Mouse (Mus musculus) forebrain, embryonic 11.5 days (tissue): ENCODE results near the gene Magi1. TPM values are rescaled to one million over a fixed set of nuclear protein-coding genes. Genes with fewer than 3 reads are reported as not detected.

Source experiments
- ATAC-seq: fragments of 200-750 bp; cut with Nextera tagmentation; replicated peaks from 2 replicates; pipeline ENCODE4 v1.8.0; 2017; ENCODE audit warnings: moderate TSS enrichment; ENCODE audit not compliant: low FRiP score
- DNase-seq: peaks from one replicate; pipeline ENCODE4 v3.0.0-alpha.2; 2017; ENCODE audit warnings: low spot score
- H3K27ac ChIP-seq: fragments of 300-500 bp; sonication (generic); 2 replicates; pipeline ENCODE4 v1.5.1; 2014; ENCODE audit warnings: low read depth, low read length
- H3K27me3 ChIP-seq: fragments of 300-500 bp; sonication (generic); 2 replicates; pipeline ENCODE4 v1.6.1; 2014; ENCODE audit warnings: mild to moderate bottlenecking, low read length, mixed read lengths; ENCODE audit not compliant: control insufficient read depth, insufficient read depth
- H3K36me3 ChIP-seq: fragments of 300-500 bp; sonication (generic); 2 replicates; pipeline ENCODE4 v1.6.1; 2014; ENCODE audit warnings: mild to moderate bottlenecking, low read length, moderate library complexity, mixed read lengths; ENCODE audit not compliant: control insufficient read depth, insufficient read depth
- H3K4me1 ChIP-seq: fragments of 300-500 bp; sonication (generic); replicated peaks from 2 replicates; pipeline ENCODE4 v1.6.1; 2014; ENCODE audit warnings: low read length, mixed read lengths; ENCODE audit not compliant: control insufficient read depth, insufficient read depth
- H3K4me2 ChIP-seq: fragments of 300-500 bp; sonication (generic); 2 replicates; pipeline ENCODE4 v1.6.1; 2014; ENCODE audit warnings: low read depth, mild to moderate bottlenecking, low read length, moderate library complexity, mixed read lengths; ENCODE audit not compliant: severe bottlenecking
- H3K4me3 ChIP-seq: fragments of 300-500 bp; sonication (generic); 2 replicates; pipeline ENCODE4 v1.5.1; 2014; ENCODE audit warnings: low read depth, low read length
- H3K9ac ChIP-seq: fragments of 300-500 bp; sonication (generic); 2 replicates; pipeline ENCODE4 v1.6.1; 2014; ENCODE audit warnings: low read length
- H3K9me3 ChIP-seq: fragments of 300-500 bp; sonication (generic); 2 replicates; pipeline ENCODE4 v1.6.1; 2016; ENCODE audit warnings: low read length, mixed read lengths; ENCODE audit not compliant: control insufficient read depth
- WGBS: fragments of 180-500 bp; shearing (Covaris S2); extraction: QIAGEN DNeasy Blood & Tissue Kit; methylation state at CpG from one replicate; pipeline ENCODE4 v1.1.7; 2014; 5-methylcytosine and 5-hydroxymethylcytosine counted together
- polyA plus RNA-seq: library from polyadenylated mRNA; unstranded; fragments of >200 nt; fragmentation: Nextera tagmentation; extraction: Ambion mirVana; gene quantifications from 2 replicates; pipeline ENCODE4 v1.2.1, GENCODE M21; 2014

Magi1 gene
- polyA plus RNA-seq, 1 experiment from 2014 or later: 44.3 TPM

GRCm38 (mm10) chr6:94286555-94286954 is 2.8 kb upstream of the Magi1 start:
- Histone ChIP-seq H3K9ac (no peak overlapping the region), H3K9me3 (peaks cover 3% of the 10 kb centered on the region; the same call in 1 of the 2 replicates), H3K36me3 (no peaks in the 10 kb centered on the region), H3K4me1 (peaks cover 5% of the 10 kb centered on the region; the same call in 1 of the 2 replicates), H3K27me3 (no peaks in the 10 kb centered on the region), H3K4me2 (no peak overlapping the region), H3K4me3 (no peak overlapping the region), H3K27ac (no peak overlapping the region)
- ATAC-seq: no peak
- WGBS: 91% methylated on average over 2 of the region's 2 CpGs
- DNase-seq: no peak

GRCm38 (mm10) chr6:94284089-94284825 is 540 bp upstream of the Magi1 start:
- DNase-seq (peak; percentile 73), ATAC-seq (peak; percentile 67)
- Histone ChIP-seq H3K4me2 (peak overlapping the region; percentile 84), H3K9ac (peak overlapping the region; percentile 74), H3K27ac (peak overlapping the region; percentile 71), H3K4me1 (peaks cover 5% of the 10 kb centered on the region; the same call in 1 of the 2 replicates), H3K36me3 (no peaks in the 10 kb centered on the region), H3K4me3 (peak overlapping the region; percentile 87), H3K27me3 (no peaks in the 10 kb centered on the region), H3K9me3 (peaks cover 3% of the 10 kb centered on the region; the same call in 1 of the 2 replicates)
- WGBS: under 1% methylated on average over 44 of the region's 44 CpGs

- ATAC-seq (0 out of 2 replicates have a peak, but pooled peaks have one; percentile 22), DNase-seq (peak; percentile 80)
- H3K9me3 ChIP-seq: no peaks in the 10 kb centered on the region
- WGBS: under 1% methylated on average over 53 of the region's 55 CpGs
- no peaks in the 10 kb centered on the region for H3K27me3 ChIP-seq
- no peaks in the 10 kb centered on the region for H3K36me3 ChIP-seq
- peak overlapping the region; percentile 95; the same call in 1 of the 2 replicates for H3K27ac ChIP-seq
- H3K4me2 ChIP-seq: peak overlapping the region; percentile 84
- peak overlapping the region; percentile 87 for H3K4me3 ChIP-seq
- peaks cover 5% of the 10 kb centered on the region; the same call in 1 of the 2 replicates for H3K4me1 ChIP-seq
- peak overlapping the region; percentile 88 for H3K9ac ChIP-seq
Observed at GRCm38 (mm10) chr6:94282301-94283241, 1.1 kb downstream of the Magi1 start.

GRCm38 (mm10) chr6:94281606-94282280 is 2.0 kb downstream of the Magi1 start:
- no peaks in the 10 kb centered on the region for H3K36me3 ChIP-seq
- no peaks in the 10 kb centered on the region for H3K9me3 ChIP-seq
- H3K4me3 ChIP-seq: peak overlapping the region; percentile 87
- peak; percentile 60 for DNase-seq
- 6% methylated on average over 17 of the region's 17 CpGs for WGBS
- H3K27me3 ChIP-seq: no peaks in the 10 kb centered on the region
- H3K4me2 ChIP-seq: peak overlapping the region; percentile 84
- peak overlapping the region; percentile 88 for H3K9ac ChIP-seq
- H3K4me1 ChIP-seq: peaks cover 5% of the 10 kb centered on the region; the same call in 1 of the 2 replicates
- no peak for ATAC-seq
- H3K27ac ChIP-seq: no peak overlapping the region

- WGBS: 90% methylated on average over 3 of the region's 3 CpGs
- Histone ChIP-seq H3K9ac (no peak overlapping the region), H3K4me2 (no peak overlapping the region), H3K4me1 (no peaks in the 10 kb centered on the region), H3K27ac (no peak overlapping the region), H3K36me3 (no peaks in the 10 kb centered on the region), H3K9me3 (no peaks in the 10 kb centered on the region), H3K4me3 (no peak overlapping the region), H3K27me3 (no peaks in the 10 kb centered on the region)
- ATAC-seq (no peak), DNase-seq (no peak)
Observed at GRCm38 (mm10) chr6:94273941-94274340, 9.8 kb downstream of the Magi1 start.

- no peak overlapping the region for H3K27ac ChIP-seq
- H3K9me3 ChIP-seq: no peaks in the 10 kb centered on the region
- H3K36me3 ChIP-seq: no peaks in the 10 kb centered on the region
- no peak overlapping the region for H3K4me2 ChIP-seq
- H3K9ac ChIP-seq: no peak overlapping the region
- ATAC-seq (no peak), DNase-seq (no peak)
- WGBS: 89% methylated on average over 5 of the region's 5 CpGs
- H3K27me3 ChIP-seq: no peaks in the 10 kb centered on the region
- H3K4me3 ChIP-seq: no peak overlapping the region
- H3K4me1 ChIP-seq: no peaks in the 10 kb centered on the region
Observed at GRCm38 (mm10) chr6:94270001-94270400, 13.7 kb downstream of the Magi1 start.

GRCm38 (mm10) chr6:94269174-94269573 is 14.5 kb downstream of the Magi1 start:
- no peak for DNase-seq
- Histone ChIP-seq H3K4me2 (no peak overlapping the region), H3K36me3 (no peaks in the 10 kb centered on the region), H3K27me3 (no peaks in the 10 kb centered on the region), H3K9ac (no peak overlapping the region), H3K4me3 (no peak overlapping the region), H3K4me1 (no peaks in the 10 kb centered on the region), H3K9me3 (no peaks in the 10 kb centered on the region), H3K27ac (no peak overlapping the region)
- 93% methylated on average over 4 of the region's 4 CpGs for WGBS
- no peak for ATAC-seq

GRCm38 (mm10) chr6:94265244-94265935 is 18.3 kb downstream of the Magi1 start:
- Histone ChIP-seq H3K27ac (no peak overlapping the region), H3K9me3 (no peaks in the 10 kb centered on the region), H3K4me2 (no peak overlapping the region), H3K27me3 (no peaks in the 10 kb centered on the region), H3K9ac (no peak overlapping the region), H3K36me3 (no peaks in the 10 kb centered on the region), H3K4me1 (no peaks in the 10 kb centered on the region), H3K4me3 (no peak overlapping the region)
- DNase-seq: no peak
- 50% methylated on average over 3 of the region's 3 CpGs for WGBS
- no peak for ATAC-seq
